Mouse (Mus musculus) cerebellum, adult 2 months (tissue): ENCODE measurements around the gene Scarb2. TPM values are rescaled to one million over a fixed set of nuclear protein-coding genes. Genes with fewer than 3 reads are reported as not detected.

Source experiments
- DNase-seq, 2 experiments: peaks; one replicate each; pipeline ENCODE4 v3.0.0; 2021
- H3K27ac ChIP-seq: fragments of 200-500 bp; 2 replicates; pipeline ENCODE4 v1.5.1; 2012; ENCODE audit warnings: low read length, control low read depth, inconsistent platforms; ENCODE audit not compliant: insufficient read depth
- H3K27me3 ChIP-seq: fragments of 200-500 bp; 2 replicates; pipeline ENCODE4 v1.6.1; 2012; ENCODE audit warnings: inconsistent platforms, mild to moderate bottlenecking, low read length, moderate library complexity; ENCODE audit not compliant: control insufficient read depth, insufficient read depth
- H3K4me1 ChIP-seq: fragments of 200-500 bp; 2 replicates; pipeline ENCODE4 v1.6.1; 2011; ENCODE audit warnings: low read length; ENCODE audit not compliant: control insufficient read depth, insufficient read depth
- H3K4me3 ChIP-seq: fragments of 200-500 bp; replicated peaks from 2 replicates; pipeline ENCODE3; 2011; ENCODE audit warnings: mild to moderate bottlenecking, low read depth, low read length, control low read depth; ENCODE audit not compliant: insufficient read depth
- CTCF ChIP-seq: fragments of 200-500 bp; IDR thresholded peaks from 2 replicates; pipeline ENCODE4 v1.5.1; 2011; ENCODE audit warnings: low read depth, mild to moderate bottlenecking, control low read depth, low read length, moderate library complexity, borderline replicate concordance; ENCODE audit not compliant: insufficient read depth
- POLR2A ChIP-seq: fragments of 200-500 bp; IDR thresholded peaks from 2 replicates; pipeline ENCODE4 v1.6.1; 2011; ENCODE audit warnings: low read length, control low read depth, borderline replicate concordance; ENCODE audit not compliant: insufficient read depth
- WGBS: fragments of 180-500 bp; shearing (Covaris S2); methylation state at CpG from one replicate; pipeline ENCODE4 v1.1.7; 2018; 5-methylcytosine and 5-hydroxymethylcytosine counted together
- polyA plus RNA-seq: library from polyadenylated mRNA; depleted of rRNA; stranded (reverse); fragments of >200 nt; gene quantifications from 2 replicates; pipeline ENCODE4 v1.2.3, GENCODE M21; 2012; rRNA removed

Scarb2 gene
- polyA plus RNA-seq, 1 experiment: 72.1 TPM

DNA sequence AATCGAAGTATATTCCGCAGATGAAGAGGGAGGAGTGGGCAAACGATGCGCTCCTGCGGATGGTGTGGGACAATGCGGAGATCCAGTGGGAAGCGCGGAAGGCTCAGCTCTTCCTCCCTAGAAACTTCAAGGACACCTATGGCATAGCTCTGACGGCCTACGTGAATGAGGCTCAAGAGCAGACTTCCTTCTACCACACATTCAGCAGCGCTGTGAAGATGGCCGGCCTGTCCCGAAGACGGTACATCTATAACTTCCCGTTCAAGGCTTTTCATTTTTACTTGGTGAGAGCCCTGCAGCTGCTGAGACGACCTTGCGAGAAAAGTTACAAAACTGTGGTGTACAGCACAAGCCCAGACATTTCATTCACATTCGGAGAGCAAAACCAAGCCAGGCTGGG is 114.1 kb downstream of the Scarb2 start:
- H3K4me3 ChIP-seq: no peak overlapping the region
- 43% methylated on average over 18 of the region's 18 CpGs for WGBS
- no peaks in the 10 kb centered on the region for H3K4me1 ChIP-seq
- TF ChIP-seq POLR2A: no peak
- TF ChIP-seq CTCF: no peak
- H3K27me3 ChIP-seq: no peaks in the 10 kb centered on the region; the same call in 1 of the 2 replicates
- no peak overlapping the region for H3K27ac ChIP-seq
- DNase-seq: no peak

Other genes with a start within 250 kb of the Scarb2 start
- 32.1 and 37.6 TPM in 2 replicates for gene Naaa, start 228.7 kb downstream of the Scarb2 start, polyA plus RNA-seq
- gene Sdad1, start 196.4 kb downstream of the Scarb2 start, polyA plus RNA-seq: 15.3 and 15.6 TPM in 2 replicates
- 0.17 TPM in 1 of 2 replicates, not detected in the other for gene Cxcl9, start 178.8 kb downstream of the Scarb2 start, polyA plus RNA-seq
- gene Art3, start 175.0 kb downstream of the Scarb2 start, polyA plus RNA-seq: 12.8 and 17.8 TPM in 2 replicates
- 0.64 and 0.65 TPM in 2 replicates for gene Cxcl10, start 157.9 kb downstream of the Scarb2 start, polyA plus RNA-seq
- 33.0 and 36.9 TPM in 2 replicates for gene Nup54, start 71.6 kb downstream of the Scarb2 start, polyA plus RNA-seq
- gene Fam47e, start 48.2 kb upstream of the Scarb2 start, polyA plus RNA-seq: 0.31 and 0.78 TPM in 2 replicates
- 0.87 and 0.95 TPM in 2 replicates for gene Stbd1, start 96.2 kb upstream of the Scarb2 start, polyA plus RNA-seq
- gene Ccdc158, start 168.4 kb upstream of the Scarb2 start, polyA plus RNA-seq: 0.13 and 0.16 TPM in 2 replicates
- 4.4 and 4.6 TPM in 2 replicates for gene Shroom3, start 176.6 kb upstream of the Scarb2 start, polyA plus RNA-seq